Mouse (Mus musculus) G1E (cell line): ENCODE results near the gene Hist1h4d.
"Not testable (repeated sequence)": the region's sequence is repeated elsewhere in the genome, so short reads cannot be mapped to it uniquely, and the experiment has no call there.

Source experiments
- CTCF ChIP-seq: IDR thresholded peaks from 2 replicates; pipeline ENCODE4 v1.5.1; 2012; ENCODE audit warnings: low read depth, low read length, inconsistent platforms, mixed read lengths
- GATA1 ChIP-seq: IDR thresholded peaks from 2 replicates; pipeline ENCODE4 v1.6.1; 2012; ENCODE audit warnings: borderline replicate concordance, low read length, inconsistent platforms, mixed read lengths
- POLR2AphosphoS5 ChIP-seq: IDR thresholded peaks from 2 replicates; pipeline ENCODE4 v1.6.1; 2012; ENCODE audit warnings: low read depth, low read length, inconsistent platforms; ENCODE audit not compliant: insufficient replicate concordance
- TAL1 ChIP-seq: conservative IDR thresholded peaks from 2 replicates; pipeline ENCODE4 v1.6.1; 2012; ENCODE audit warnings: low read depth, low read length, inconsistent platforms, mixed read lengths

DNA sequence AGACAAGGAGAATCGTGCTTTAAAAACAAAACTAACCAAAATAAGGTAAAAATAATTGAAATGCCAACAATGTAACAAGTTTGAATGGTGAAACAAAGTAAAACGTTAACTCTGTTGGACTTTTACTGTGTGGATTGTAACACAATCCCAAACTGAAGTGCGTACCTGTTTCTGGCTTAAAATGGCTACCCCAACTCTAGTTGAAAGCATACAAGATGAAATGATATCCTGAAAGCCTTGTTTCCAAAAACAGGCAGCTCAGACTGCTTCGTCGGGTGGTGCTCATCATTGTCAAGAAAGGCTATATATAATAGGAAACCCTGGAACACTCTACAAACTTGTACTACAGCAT lies 19.9 kb upstream of the Hist1h4d start:
- not testable (repeated sequence) for TF ChIP-seq CTCF, TAL1, GATA1, POLR2AphosphoS5
